11 mouse cellular contexts compared by ENCODE assay signal in the genomic region with DNA sequence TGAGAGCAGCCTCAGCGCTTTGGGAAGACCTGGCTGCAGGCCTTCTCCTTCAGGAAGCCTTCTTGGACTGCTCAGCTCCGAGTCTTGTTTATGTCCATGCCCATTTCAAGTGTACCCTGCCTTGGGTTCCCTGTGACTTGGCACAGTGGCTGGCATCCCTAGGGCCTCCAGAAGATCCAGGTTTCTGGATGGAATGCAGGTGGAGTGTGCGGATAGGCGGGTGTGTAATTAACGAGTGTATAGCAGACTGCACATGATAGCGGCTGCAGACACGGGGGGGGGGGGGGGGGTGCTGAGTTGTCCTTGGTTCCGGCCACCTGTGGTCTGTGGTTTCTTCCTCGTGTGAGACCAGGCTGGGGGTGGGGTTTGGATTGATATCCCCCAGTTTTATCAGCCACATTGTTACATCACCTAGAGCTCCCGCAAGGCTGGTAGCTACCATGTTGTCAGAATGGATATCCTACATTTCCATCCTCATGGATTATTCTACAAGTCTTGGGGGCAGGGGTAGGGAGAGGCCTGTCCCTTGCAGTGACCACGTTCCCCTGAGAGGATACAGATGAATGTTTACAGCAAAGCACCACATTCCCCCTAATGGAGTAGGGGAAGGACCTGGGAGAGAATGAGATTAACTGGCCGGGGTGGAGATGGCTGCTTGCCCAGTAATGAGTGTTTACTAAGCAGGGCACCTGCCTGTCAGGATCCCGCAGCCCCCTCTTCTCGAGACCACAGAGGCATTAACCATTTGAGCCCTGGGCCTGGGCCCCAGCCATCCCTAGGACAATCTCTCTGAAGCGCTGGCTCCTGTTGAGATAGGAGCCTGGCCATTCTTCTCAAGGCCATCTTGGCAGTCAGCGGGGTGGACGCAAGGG. TPM values are rescaled to one million over a fixed set of nuclear protein-coding genes. Genes with fewer than 3 reads are reported as not detected.
DNase-seq lines count a peak whose midpoint lies in the region; ATAC-seq lines count a peak whose summit lies in the region.
"Had no signal": no experiment of that assay in that cellular context is flagged by ENCODE, and none has a peak within 500 bp of the region (broad histone marks: within the 10 kb centered on the region; RNA-seq: fewer than 3 reads in every experiment).

No protein-coding gene starts in this region.

- DNase-seq in hindbrain, embryonic 11.5 days (ENCODE audit: low spot score), result no peak
- DNase-seq in heart, postnatal 4 days, result peak; percentile 76
- DNase-seq in midbrain, embryonic 14.5 days, result peak; percentile 63
- DNase-seq in thymus, postnatal 4 days, result no peak
- DNase-seq in right cerebral cortex, postnatal 14 days, result no peak
- DNase-seq: kidney, adult 11 months had no signal

- 59% methylated on average over 16 of the region's 17 CpGs for WGBS in hindbrain, embryonic 13.5 days
- WGBS in hindbrain, embryonic 11.5 days, result 76% methylated on average over 17 of the region's 17 CpGs
- WGBS in embryonic facial prominence, embryonic 15.5 days, result 58% methylated on average over 17 of the region's 17 CpGs
- 65% methylated on average over 17 of the region's 17 CpGs for WGBS in midbrain, embryonic 14.5 days
- WGBS in kidney, embryonic 14.5 days, result 67% methylated on average over 17 of the region's 17 CpGs

- H3K27ac ChIP-seq in hindbrain, embryonic 13.5 days, result peak overlapping the region; percentile 10; the same call in 1 of the 2 replicates
- no peak overlapping the region for H3K27ac ChIP-seq in hindbrain, embryonic 11.5 days (ENCODE audit: low read depth, low read length)
- H3K27ac ChIP-seq in embryonic facial prominence, embryonic 15.5 days (replicated peaks), result no peak overlapping the region
- H3K27ac ChIP-seq in midbrain, embryonic 14.5 days (replicated peaks; ENCODE audit: low read depth, low read length), result no peak overlapping the region
- no peak overlapping the region for H3K27ac ChIP-seq in kidney, embryonic 14.5 days (ENCODE audit: low read depth, low read length)

- H3K4me2 ChIP-seq in hindbrain, embryonic 13.5 days, result no peak overlapping the region
- H3K4me2 ChIP-seq in hindbrain, embryonic 11.5 days (replicated peaks; ENCODE audit: low read depth, low read length), result no peak overlapping the region
- no peak overlapping the region for H3K4me2 ChIP-seq in embryonic facial prominence, embryonic 15.5 days (replicated peaks)
- H3K4me2 ChIP-seq in midbrain, embryonic 14.5 days (ENCODE audit: low read length), result no peak overlapping the region
- no peak overlapping the region for H3K4me2 ChIP-seq in kidney, embryonic 14.5 days (replicated peaks; ENCODE audit: low read depth, low read length)

- H3K4me1 ChIP-seq in hindbrain, embryonic 13.5 days (replicated peaks), result peaks cover 13% of the 10 kb centered on the region
- no peaks in the 10 kb centered on the region for H3K4me1 ChIP-seq in hindbrain, embryonic 11.5 days (replicated peaks; ENCODE audit: control insufficient read depth, insufficient read depth, low read length)
- no peaks in the 10 kb centered on the region for H3K4me1 ChIP-seq in embryonic facial prominence, embryonic 15.5 days
- no peaks in the 10 kb centered on the region for H3K4me1 ChIP-seq in midbrain, embryonic 14.5 days (ENCODE audit: control insufficient read depth, insufficient read depth, low read length)
- H3K4me1 ChIP-seq in kidney, embryonic 14.5 days (ENCODE audit: control insufficient read depth, insufficient read depth, low read length), result no peaks in the 10 kb centered on the region

- no peaks in the 10 kb centered on the region for H3K36me3 ChIP-seq in hindbrain, embryonic 13.5 days
- H3K36me3 ChIP-seq in hindbrain, embryonic 11.5 days (ENCODE audit: control insufficient read depth, insufficient read depth, low read length), result no peaks in the 10 kb centered on the region
- H3K36me3 ChIP-seq in embryonic facial prominence, embryonic 15.5 days, result no peaks in the 10 kb centered on the region
- no peaks in the 10 kb centered on the region for H3K36me3 ChIP-seq in midbrain, embryonic 14.5 days (ENCODE audit: control insufficient read depth, insufficient read depth, low read length)
- no peaks in the 10 kb centered on the region for H3K36me3 ChIP-seq in kidney, embryonic 14.5 days (ENCODE audit: control insufficient read depth, insufficient read depth, low read length)

- H3K9ac ChIP-seq in hindbrain, embryonic 13.5 days, result no peak overlapping the region
- no peak overlapping the region for H3K9ac ChIP-seq in hindbrain, embryonic 11.5 days (ENCODE audit: low read depth, low read length)
- no peak overlapping the region for H3K9ac ChIP-seq in embryonic facial prominence, embryonic 15.5 days
- no peak overlapping the region for H3K9ac ChIP-seq in midbrain, embryonic 14.5 days (replicated peaks; ENCODE audit: low read length)
- H3K9ac ChIP-seq in kidney, embryonic 14.5 days (ENCODE audit: low read depth, low read length), result no peak overlapping the region

- peaks cover 6% of the 10 kb centered on the region; the same call in 1 of the 2 replicates for H3K9me3 ChIP-seq in hindbrain, embryonic 13.5 days
- H3K9me3 ChIP-seq in hindbrain, embryonic 11.5 days (ENCODE audit: control insufficient read depth, low read length), result no peaks in the 10 kb centered on the region
- H3K9me3 ChIP-seq in embryonic facial prominence, embryonic 15.5 days (replicated peaks), result no peaks in the 10 kb centered on the region
- H3K9me3 ChIP-seq in midbrain, embryonic 14.5 days (ENCODE audit: control insufficient read depth, low read length), result no peaks in the 10 kb centered on the region
- no peaks in the 10 kb centered on the region for H3K9me3 ChIP-seq in kidney, embryonic 14.5 days (ENCODE audit: control insufficient read depth, low read length)

- no peaks in the 10 kb centered on the region for H3K27me3 ChIP-seq in hindbrain, embryonic 13.5 days
- H3K27me3 ChIP-seq in hindbrain, embryonic 11.5 days (ENCODE audit: control insufficient read depth, insufficient read depth, low read length), result no peaks in the 10 kb centered on the region
- no peaks in the 10 kb centered on the region for H3K27me3 ChIP-seq in embryonic facial prominence, embryonic 15.5 days
- H3K27me3 ChIP-seq in midbrain, embryonic 14.5 days (ENCODE audit: control insufficient read depth, insufficient read depth, low read length), result no peaks in the 10 kb centered on the region
- H3K27me3 ChIP-seq in kidney, embryonic 14.5 days (ENCODE audit: control insufficient read depth, insufficient read depth, low read length), result no peaks in the 10 kb centered on the region

- ATAC-seq in hindbrain, embryonic 13.5 days (ENCODE audit: low FRiP score), result peak; percentile 36; the same call in 1 of the 2 replicates
- no peak for ATAC-seq in hindbrain, embryonic 11.5 days (ENCODE audit: low FRiP score)
- ATAC-seq in embryonic facial prominence, embryonic 15.5 days (ENCODE audit: insufficient number of reproducible peaks, low FRiP score, low TSS enrichment, low read depth), result peak; percentile 43; the same call in 1 of the 2 replicates
- ATAC-seq in midbrain, embryonic 14.5 days (ENCODE audit: low FRiP score, low TSS enrichment), result no peak; the same call in 1 of the 2 replicates
- ATAC-seq in kidney, embryonic 14.5 days (ENCODE audit: low FRiP score, low TSS enrichment), result no peak

- no peak overlapping the region for H3K4me3 ChIP-seq in hindbrain, embryonic 13.5 days
- no peak overlapping the region for H3K4me3 ChIP-seq in hindbrain, embryonic 11.5 days (ENCODE audit: low read depth, low read length)
- no peak overlapping the region for H3K4me3 ChIP-seq in embryonic facial prominence, embryonic 15.5 days (replicated peaks)
- H3K4me3 ChIP-seq in midbrain, embryonic 14.5 days (replicated peaks; ENCODE audit: low read depth, low read length), result no peak overlapping the region
- no peak overlapping the region for H3K4me3 ChIP-seq in kidney, embryonic 14.5 days (ENCODE audit: low read length)

RNA-seq across cellular contexts. Expression of a gene that starts 15.1 kb away (rescaled TPM):
- polyA plus RNA-seq in hindbrain, embryonic 13.5 days (2015; fragmentation: Nextera tagmentation; extraction: Ambion mirVana), result 1.9 and 2.3 TPM in 2 replicates
- polyA plus RNA-seq in hindbrain, embryonic 11.5 days (2014; fragmentation: Nextera tagmentation; extraction: Ambion mirVana), result 1.9 and 2.3 TPM in 2 replicates
- 20.0 and 23.0 TPM in 2 replicates for polyA plus RNA-seq in embryonic facial prominence, embryonic 15.5 days (2015; fragmentation: Nextera tagmentation; extraction: Ambion mirVana)
- total RNA-seq in heart, postnatal 4 days (2021), result 10 to 100 TPM; 11.8 to 14.3 TPM
- polyA plus RNA-seq in midbrain, embryonic 14.5 days (2014; fragmentation: Nextera tagmentation; extraction: Ambion mirVana), result 2.5 and 2.7 TPM in 2 replicates
- polyA plus RNA-seq in kidney, embryonic 14.5 days (2014; fragmentation: Nextera tagmentation; extraction: Ambion mirVana), result 1.3 and 1.8 TPM in 2 replicates

RNA-seq across cellular contexts. Expression of a gene that starts 22.8 kb away (rescaled TPM):
- not detected in 2 replicates for polyA plus RNA-seq in hindbrain, embryonic 13.5 days (2015; fragmentation: Nextera tagmentation; extraction: Ambion mirVana)
- not detected in 2 replicates for polyA plus RNA-seq in hindbrain, embryonic 11.5 days (2014; fragmentation: Nextera tagmentation; extraction: Ambion mirVana)
- polyA plus RNA-seq in embryonic facial prominence, embryonic 15.5 days (2015; fragmentation: Nextera tagmentation; extraction: Ambion mirVana), result not detected in 2 replicates
- total RNA-seq in heart, postnatal 4 days (2021), result not detected
- not detected in 2 replicates for polyA plus RNA-seq in midbrain, embryonic 14.5 days (2014; fragmentation: Nextera tagmentation; extraction: Ambion mirVana)
- not detected in 2 replicates for polyA plus RNA-seq in kidney, embryonic 14.5 days (2014; fragmentation: Nextera tagmentation; extraction: Ambion mirVana)
- total RNA-seq: left cerebral cortex, postnatal 25 days had no signal
- polyA plus RNA-seq: spleen, adult 2 months had no signal

Comparison
In these comparisons a context has a peak if more than half of its experiments do, and no peak if none do; other contexts are left out.
1. ATAC-seq: peak in hindbrain, embryonic 13.5 days (single experiment) and embryonic facial prominence, embryonic 15.5 days (single experiment); none in hindbrain, embryonic 11.5 days (single experiment), midbrain, embryonic 14.5 days (single experiment) and kidney, embryonic 14.5 days (single experiment).
2. DNase-seq: peak in heart, postnatal 4 days (single experiment) and midbrain, embryonic 14.5 days (single experiment); none in hindbrain, embryonic 11.5 days (single experiment), thymus, postnatal 4 days (single experiment) and right cerebral cortex, postnatal 14 days (single experiment).